Mouse (Mus musculus) heart, postnatal 36 days (tissue): ENCODE data around the gene Plekha4. TPM values are rescaled to one million over a fixed set of nuclear protein-coding genes. Genes with fewer than 3 reads are reported as not detected.
A peak's percentile ranks its signal among the peaks of the same experiment; 100 is the strongest.

Experiments used
- DNase-seq, 2 experiments: peaks; one replicate each; pipeline ENCODE4 v3.0.0; 2021 to 2022
- intact Hi-C: fragments of 180-260 bp; cut with DNase I; formaldehyde crosslinking; loops from one replicate; pipeline ENCODE4 v1.15.1; 2025
- total RNA-seq, 2 experiments: library from RNA; stranded (reverse); gene quantifications; 2 replicates each; pipeline ENCODE4 v1.2.3; 2021

Gene Plekha4
- total RNA-seq, 2 experiments from 2014 or later, result 2.7 to 3.2 TPM

DNA sequence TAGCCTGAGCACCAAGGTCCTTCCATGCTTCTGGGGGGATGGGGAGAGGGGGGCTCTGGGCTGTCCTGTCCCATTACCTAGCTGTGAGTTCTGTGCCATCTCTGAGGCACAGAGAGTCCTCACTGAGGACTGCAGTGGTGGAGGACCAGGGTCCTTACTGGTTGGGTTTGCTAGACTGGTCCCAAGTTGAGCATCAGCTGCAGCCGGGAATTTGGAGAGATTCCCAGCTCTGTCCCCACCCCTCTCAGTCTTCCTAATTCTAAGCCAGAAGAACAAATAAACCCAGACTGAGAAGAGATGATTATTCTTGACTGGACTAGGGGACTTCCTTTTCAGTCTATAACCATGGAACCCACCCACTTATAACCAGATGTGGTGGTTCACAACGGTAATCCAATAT is 4.5 kb downstream of the Plekha4 start:
- intact Hi-C loops, result loop anchor here (1.0 to 2.0 kb wide), 2 partner anchors 15 to 30 kb away; no protein-coding TSS in a partner anchor
- no peak for DNase-seq

DNA sequence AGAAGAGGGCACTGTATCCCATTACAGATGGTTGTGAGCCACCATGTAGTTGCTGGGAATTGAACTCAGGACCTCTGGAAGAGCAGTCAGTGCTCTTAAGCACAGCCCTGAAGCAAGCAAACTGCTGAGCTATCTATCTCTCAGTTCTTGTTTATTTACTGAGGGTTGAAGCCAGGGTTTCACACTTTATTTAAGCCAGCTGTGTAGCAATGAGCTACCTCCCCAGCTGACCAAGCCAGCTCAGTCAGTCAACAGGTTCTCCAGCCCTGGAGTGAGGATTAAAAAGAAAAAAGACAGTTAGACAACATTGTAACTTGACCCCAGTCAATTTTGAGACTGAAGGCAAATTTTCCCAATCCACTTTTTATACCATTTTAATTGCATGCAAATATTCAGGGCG is 9.5 kb downstream of the Plekha4 start:
- DNase-seq, result no peak
- intact Hi-C loops, result no loop called here

DNA sequence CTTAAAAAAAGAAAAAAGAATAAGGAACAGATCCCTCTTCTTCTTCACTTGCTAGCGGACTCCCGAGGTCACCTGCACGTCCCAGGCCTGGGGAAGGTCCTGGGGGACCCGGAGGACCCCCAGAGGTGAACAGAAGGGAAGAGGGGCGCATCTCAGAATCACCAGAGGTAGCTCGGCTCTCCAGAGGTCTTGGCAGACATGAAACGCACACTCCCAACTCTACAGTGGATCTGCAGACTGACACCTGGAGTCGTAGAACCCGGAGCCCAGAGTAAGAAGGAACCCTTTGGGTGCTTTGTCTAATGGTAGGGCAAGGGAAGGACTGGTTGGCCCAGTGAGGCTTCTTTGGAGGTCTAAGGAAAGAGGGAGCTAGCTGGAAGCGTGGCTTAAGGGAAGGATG is 11.5 kb downstream of the Plekha4 start:
- intact Hi-C loops, result no loop called here
- DNase-seq, result no peak

DNA sequence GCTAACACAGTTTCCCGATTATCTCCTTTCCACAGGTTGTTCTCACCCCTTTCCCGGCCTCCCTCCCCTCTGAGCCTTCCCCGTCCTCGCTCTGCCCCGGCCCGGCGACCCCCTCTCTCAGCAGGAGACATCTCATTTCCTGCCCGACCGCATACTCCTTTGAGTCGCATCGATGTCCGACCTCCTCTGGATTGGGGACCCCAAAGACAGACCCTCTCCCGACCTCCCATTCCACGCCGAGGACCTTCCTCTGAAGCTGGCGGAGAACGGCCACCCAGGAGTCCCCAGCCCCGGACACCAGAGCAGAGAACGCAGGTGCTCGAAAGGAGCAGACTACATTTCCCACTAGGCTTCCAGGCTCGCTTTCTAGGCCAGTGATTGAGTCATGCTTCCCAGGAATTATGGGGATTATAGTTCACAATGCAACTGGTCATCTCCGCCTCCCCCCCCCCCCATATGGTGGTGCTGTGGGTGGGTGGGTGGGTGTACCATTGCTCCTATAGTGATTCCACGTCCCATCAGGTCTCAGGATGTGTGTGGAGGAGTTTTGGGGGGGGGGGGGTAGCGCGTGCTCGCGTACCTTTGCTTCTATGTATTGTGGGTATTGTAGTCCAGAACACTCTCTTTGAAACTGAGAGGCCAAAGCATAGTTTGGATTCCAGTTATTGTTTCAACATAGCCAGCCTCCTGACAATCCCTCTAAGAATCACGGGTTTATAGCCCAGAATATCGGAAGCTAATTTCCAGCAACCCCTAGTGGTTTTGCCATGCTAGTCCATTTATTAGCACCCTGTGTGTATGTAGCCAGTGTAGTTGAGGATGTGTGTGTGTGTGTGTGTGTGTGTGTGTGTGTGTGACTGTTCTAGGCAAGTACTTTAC is 12.3 kb downstream of the Plekha4 start:
- intact Hi-C loops, result no loop called here
- peak; percentile 45 to 48 for DNase-seq

DNA sequence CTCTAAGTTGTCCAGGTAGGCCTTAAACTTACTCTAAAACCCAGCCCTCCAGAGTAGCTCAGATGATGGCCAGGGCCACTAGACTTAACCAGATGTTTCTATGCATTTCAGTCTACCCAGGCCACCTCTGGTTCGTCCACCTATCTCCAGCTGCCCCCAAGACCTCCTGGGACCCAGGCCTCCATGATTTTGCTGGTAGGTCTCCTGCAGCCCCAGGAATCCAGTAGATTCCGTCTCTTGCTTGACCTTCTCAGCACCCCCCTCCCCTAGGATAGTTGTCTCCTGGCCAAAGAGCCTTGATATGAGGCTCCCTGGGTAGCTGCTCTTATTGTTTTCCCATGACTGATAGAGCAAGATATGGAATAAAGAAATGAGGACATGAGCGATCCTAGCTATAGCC is 13.0 kb downstream of the Plekha4 start:
- intact Hi-C loops, result no loop called here
- DNase-seq, result no peak

DNA sequence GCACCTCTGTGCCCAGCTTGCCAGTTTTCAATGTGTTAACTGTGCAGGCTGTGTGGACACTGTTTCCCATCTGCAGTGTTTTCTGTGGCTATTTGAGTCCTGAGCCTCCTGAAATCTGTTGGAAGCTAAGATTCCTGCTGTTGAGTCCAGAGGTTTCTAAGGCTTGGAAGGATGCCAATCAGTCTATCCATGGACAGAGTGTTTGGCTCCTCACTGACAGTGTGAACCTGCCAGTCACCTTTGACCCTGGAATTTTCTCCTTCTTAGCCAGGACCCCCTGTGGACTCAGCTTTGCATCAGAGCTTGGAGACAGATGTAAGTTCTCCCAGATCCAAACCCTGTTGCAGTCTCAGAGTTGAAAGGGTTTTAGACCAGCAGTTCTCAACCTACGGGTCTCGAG is 14.1 kb downstream of the Plekha4 start:
- intact Hi-C loops, result no loop called here
- DNase-seq, result no peak

DNA sequence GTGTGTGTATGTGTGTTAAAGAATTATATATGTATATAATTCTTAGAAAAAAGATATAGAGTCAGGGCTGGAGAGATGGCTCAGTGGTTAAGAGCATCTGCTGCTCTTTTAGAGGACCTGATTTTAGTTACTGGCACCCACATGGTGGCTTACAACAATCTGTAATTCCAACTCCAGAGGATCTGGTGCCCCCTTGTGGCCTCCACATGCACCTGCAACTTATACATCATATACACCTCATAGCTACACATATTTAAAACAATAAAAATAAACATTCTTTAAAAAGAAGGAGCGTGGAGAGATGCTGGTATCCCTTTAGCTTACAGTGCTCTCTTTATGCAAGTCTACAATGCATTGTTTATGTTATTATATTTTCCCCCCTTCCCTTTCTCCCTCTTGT is 18.4 kb downstream of the Plekha4 start:
- DNase-seq, result no peak
- intact Hi-C loops, result no loop called here

DNA sequence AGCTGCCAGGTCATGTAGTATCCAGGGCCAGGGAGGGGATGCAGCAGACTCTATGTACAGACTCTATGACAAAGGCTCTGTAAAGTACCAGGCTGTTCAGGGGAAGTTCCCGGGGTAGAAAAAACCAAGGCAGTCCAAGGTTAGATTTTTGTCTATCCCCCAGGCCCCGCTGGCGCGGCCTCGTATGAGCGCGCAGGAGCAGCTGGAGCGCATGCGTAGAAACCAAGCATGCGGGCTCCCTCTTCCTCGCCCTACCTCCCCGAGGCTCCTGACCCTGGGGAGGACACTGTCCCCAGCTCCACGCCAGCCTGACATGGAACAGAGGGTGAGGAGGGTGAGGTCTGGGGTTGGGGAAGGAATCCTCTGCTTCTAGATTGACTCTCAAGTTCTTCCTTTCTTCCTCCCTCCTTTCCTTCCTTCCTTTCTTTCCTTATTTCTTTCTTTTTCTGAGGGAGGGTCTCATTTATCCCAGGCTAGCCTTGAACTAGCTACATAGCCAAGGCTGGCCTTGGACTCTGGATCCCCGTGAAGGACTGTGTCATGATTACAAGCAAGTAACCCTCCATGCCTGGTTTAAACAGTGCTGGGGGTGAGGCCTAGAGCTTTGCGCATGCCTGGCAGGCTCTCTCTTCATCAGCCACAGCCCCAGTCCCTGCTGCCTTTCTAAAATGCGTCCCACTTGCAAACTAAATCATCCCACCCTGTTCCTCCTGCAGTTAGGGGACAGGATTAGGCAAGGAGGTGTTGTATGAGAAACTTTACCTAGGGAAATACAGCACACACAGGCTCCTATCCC is 23.7 kb downstream of the Plekha4 start:
- no peak for DNase-seq
- intact Hi-C loops, result no loop called here

DNA sequence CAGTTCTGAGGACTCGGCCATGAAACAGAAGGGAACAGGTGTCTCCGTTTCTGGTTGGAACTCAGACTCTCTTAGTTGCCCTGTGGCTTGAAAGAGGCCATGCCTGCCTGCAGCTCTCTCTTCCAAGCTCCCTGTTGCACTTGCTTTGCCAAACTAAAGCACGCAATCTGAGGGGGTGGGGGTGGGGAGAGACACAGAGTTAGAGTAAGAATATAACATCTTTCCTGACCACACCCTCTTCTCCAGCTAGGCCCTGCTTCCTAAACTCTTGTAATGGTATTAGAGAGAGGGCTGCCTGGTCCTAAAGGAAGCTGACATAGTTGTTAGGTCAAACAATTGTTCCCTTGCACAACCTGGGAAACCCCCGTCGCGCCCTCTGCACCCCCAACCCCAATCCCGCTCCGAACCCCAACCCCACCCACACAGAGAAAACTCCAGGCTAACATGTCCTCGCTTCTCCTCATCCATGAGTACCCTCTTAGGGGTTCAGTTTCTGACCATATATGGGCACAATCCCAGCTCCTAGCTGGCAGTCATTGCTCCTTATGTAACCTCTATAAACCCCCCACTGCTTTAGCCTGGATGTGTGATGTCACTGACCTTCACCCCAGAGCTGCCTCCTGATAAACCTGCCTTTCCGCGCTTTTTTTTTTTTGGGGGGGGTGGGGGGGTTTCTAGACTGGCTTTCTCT is 24.8 kb downstream of the Plekha4 start:
- no peak for DNase-seq
- intact Hi-C loops, result no loop called here

DNA sequence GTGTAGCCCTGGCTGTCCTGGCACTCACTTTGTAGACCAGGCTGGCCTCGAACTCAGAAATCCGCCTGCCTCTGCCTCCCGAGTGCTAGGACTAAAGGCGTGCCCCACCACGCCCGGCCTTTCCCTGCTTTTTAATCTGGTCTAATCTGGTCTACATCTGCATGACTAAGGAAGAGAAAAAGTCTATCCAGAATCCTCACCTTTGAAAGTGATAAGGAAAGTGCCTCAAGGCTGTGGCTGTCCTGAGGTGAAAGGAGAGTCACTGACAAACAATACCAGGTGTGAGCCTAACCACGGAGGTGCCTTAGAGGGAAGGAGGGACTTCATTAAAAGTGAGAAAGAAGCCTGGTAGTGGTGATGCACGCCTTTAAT is 25.4 kb downstream of the Plekha4 start:
- intact Hi-C loops, result no loop called here

DNA sequence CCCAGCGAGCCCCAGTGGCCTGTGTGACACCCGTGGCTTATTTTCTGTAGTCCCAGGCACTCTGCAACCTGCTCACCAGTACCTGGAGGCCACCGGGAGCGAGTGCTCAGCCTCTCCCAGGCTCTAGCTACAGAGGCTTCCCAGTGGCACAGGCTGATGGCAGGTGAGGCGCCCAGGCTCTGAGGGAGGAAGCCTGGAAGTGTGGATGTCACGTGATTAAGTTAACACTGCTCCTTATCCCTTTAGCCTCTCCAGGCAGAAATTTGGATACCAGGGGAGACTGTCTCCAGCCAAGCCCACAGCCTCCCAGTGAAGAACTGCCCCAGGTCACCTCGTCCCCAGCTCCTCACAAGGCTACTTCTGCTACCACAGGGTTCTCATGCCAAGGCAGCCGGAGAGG is 27.4 kb downstream of the Plekha4 start:
- DNase-seq, result no peak
- intact Hi-C loops, result no loop called here

More for the DNA sequence above, 25.4 kb downstream of the Plekha4 start:
- no peak for DNase-seq

DNA sequence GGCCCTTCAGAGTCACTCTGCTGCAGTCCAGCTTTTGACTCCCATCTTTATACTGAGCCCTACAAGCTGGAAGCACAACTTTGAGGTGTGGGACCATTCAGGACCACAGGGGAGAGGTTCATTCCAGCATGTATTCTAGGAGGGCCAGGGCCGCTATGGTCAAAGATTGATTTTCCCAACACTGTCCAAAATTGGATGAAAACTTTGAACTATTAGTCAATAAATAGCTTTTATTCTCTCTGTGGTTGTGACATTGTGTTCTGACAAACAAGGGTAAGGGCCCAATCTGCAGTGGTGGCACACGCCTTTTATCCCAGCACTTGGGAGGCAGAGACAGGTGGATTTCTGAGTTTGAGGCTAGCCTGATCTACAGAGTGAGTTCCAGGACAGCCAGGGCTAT is 27.9 kb downstream of the Plekha4 start:
- DNase-seq, result no peak
- intact Hi-C loops, result no loop called here

DNA sequence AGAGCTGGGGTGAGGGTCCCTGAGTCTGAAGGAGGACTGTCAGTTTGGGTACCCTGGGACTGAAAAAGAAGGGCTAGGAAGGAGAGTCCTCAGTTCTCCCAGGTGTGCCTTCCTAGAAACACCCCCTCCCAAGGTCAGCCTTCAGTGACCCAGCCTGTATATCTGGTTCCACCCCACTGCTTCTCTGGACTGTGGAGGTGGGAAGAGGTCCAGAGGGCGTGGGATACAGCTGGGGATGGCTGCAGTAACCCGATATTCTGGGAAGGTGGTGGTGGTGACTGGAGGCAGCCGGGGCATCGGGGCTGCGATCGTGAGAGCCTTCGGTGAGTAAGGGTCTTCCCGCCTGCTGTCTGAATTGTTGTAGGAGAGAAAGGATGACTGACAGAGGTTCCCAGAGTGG is 28.6 kb downstream of the Plekha4 start, which contains the start of gene Hsd17b14:
Gene Hsd17b14 (plus strand): TSS at position 150 of the 400 bp plus-strand sequence.
- no peak for DNase-seq
- intact Hi-C loops, result loop anchor here (5.0 kb wide), 1 partner anchor 128 kb away; the partner anchor contains the start of gene Ntn5

DNA sequence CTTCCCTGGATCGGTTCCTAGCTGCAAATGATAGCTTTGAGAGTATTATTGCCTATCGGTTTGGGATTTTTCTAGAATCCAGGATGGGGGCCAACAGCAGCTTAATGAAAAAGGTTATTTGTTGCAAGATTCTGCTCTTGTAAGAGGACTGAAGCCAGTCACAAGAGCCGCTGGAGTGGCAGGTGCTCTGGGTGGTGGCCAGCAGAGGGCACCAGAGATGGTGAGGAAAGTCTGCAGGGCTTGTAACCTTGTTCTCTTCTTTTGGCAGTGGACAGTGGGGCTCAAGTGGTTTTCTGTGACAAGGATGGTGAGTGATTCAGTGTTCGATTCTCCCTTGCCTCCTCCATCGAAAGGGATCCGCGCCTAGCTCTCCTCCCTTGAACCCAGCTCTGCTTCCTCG is 29.7 kb downstream of the Plekha4 start:
- intact Hi-C loops, result loop anchor here (1.0 to 5.0 kb wide), 2 partner anchors 34 to 127 kb away; partner anchors contain the start of gene Ntn5
- peak; percentile 79 to 87 for DNase-seq

DNA sequence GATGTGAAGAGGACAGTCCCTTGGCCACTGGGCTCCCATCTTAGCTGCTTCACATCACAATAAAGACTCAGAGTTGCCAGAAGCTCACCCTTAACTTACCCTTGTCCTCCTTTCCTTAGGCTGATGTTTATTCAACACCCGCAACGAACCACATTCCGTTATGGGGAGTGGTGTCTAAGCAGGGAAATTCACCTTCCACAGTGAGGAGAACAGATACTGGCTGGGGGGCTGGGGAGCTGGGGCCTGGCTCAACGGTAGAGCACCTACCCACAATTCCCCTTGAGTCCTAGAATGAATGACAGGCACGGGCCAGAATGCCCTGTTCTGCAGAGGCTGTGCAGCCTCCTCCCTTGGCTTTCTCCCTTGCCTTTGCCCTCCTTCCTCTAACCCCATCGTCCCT is 32.8 kb downstream of the Plekha4 start:
- intact Hi-C loops, result loop anchor here (5.0 kb wide), 1 partner anchor 123 kb away; the partner anchor contains the start of gene Ntn5
- DNase-seq, result no peak

DNA sequence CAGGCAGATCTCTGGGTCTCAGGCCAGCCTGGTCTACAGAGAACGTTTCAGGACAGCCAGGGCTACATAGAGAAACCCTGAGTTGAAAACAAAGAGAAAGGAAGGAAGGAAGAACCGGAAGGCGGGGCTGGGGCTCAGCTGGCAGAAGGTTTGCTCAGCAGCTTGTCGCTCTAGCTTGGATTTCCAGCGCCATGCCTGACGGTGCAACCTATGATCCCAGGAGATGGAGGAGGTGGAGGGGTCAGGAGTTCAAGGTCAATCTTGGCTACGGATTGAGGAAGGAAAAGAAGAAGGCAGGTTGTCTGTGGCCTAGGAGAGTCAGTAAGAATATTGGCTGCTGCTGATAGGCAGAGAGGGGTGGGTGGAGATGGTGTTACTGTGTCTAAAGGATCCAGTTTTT is 34.1 kb downstream of the Plekha4 start:
- DNase-seq, result no peak
- intact Hi-C loops, result loop anchor here (2.0 kb wide), 2 partner anchors 29 to 109 kb away; no protein-coding TSS in a partner anchor

DNA sequence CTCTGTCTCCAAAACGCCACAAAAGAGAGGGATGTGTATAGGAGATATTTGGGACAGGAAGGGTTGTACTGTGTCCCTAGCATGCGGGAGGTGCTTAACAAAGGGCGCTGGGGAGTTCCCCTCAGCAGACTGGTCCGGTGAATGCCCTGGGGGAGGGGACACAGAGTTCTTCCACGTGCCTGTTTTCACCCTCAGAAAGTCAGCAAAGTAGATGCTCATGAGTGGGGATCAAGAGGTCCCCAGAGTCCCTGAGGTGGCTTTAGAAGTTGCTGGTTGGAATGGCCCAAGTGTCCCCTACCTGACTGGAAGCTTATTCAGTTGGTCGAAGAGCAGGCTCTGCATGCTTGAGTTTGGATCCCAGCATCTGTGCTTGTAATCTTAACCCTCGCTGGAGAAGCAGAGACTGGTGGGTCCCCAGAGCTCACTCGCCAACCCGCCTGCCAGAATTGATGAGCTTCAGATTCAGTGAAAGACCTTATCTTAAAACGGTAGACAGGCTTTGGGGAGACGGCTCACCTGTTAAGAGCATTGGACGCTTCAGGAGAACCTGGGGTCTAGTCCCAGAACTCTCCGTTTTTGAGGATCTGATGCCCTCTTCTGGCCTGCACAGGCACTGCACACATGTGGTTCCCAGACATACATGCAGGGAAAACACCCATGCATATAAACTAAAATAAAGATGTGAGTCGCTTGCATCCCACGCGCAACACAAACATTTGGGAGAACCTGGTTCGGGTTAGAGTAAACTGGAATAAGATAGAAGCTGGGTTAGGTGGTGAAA is 34.9 kb downstream of the Plekha4 start:
- intact Hi-C loops, result loop anchor here (1.0 to 2.0 kb wide), 3 partner anchors 30 to 110 kb away; no protein-coding TSS in a partner anchor
- peak; percentile 80 to 86 for DNase-seq

DNA sequence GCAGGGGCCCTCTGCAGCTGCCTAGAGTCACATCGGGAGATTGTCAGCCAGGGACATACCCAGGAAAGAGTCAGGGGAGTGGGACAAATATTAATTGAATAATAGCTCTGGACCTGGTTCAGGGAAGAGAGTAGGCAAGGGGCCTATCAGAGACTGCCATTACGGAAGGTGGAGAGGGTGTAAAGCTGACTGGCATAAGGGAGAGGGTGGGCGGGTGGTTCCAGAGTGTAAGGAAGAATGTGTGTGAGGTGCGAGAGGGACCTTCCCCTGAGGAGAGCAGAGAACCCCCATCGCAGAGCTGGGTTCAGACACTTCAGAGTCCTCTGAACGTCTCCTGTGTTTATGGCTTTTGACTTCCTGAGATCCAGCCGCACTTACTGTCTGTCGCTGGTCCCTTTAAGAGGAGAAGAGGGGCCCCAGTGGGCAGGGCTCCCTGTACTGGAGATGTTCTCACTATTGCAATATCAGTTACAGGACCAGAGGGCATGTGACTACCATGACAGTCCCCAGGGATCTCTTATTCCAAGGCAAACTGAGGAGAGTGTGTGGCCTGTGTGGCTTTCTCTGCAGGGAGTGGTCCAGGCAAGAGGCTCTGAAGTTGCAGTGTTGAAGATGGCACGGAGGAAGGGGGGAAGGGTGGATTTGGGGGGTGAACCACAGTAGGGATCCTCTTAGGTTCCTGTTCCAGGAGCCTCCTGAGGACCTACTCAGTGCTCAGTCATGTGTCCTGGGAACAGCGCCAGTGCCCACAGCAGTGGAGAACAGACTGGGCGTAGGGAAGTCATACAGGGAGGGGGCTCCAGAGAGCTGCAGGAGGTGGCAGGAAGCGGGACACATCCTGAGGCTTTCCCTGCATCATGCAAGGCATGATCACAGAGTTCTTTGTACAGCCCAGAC is 35.7 kb downstream of the Plekha4 start:
- DNase-seq, result no peak
- intact Hi-C loops, result loop anchor here (1.0 to 2.0 kb wide), 3 partner anchors 31 to 111 kb away; no protein-coding TSS in a partner anchor

DNA sequence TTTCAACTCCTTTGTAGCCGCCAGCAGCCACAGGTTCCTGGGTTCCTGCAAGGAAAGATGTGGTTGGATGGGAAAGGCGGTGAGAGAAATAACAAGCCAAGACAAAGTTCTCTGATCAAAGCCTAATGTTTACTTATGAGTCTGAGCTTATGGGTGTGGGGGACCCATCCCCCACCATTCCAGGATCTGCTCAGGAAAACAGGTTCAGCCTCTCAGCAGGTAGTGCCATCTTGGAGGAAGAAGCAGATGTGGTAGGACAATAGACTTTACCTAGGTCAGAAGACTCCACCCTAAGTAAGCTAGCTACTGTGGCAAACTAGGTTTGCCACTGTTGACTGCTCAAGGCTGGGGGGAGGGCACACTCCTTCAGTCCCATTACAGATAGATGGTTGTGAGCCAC is 38.7 kb downstream of the Plekha4 start:
- intact Hi-C loops, result no loop called here
- no peak for DNase-seq
